Mouse (Mus musculus) thymus, adult 2 months (tissue): ENCODE measurements around the gene Tenm2. TPM values are rescaled to one million over a fixed set of nuclear protein-coding genes. Genes with fewer than 3 reads are reported as not detected.

ENCODE experiments used
- DNase-seq: peaks from one replicate; pipeline ENCODE4 v3.0.0; 2021
- H3K27ac ChIP-seq: fragments of 200-500 bp; 2 replicates; pipeline ENCODE4 v1.5.1; 2012; ENCODE audit warnings: low read length, control low read depth; ENCODE audit not compliant: control insufficient read depth, insufficient read depth
- H3K27me3 ChIP-seq: fragments of 200-500 bp; 2 replicates; pipeline ENCODE4 v1.6.1; 2012; ENCODE audit warnings: mild to moderate bottlenecking, low read length, moderate library complexity, mixed read lengths; ENCODE audit not compliant: control insufficient read depth, insufficient read depth
- H3K36me3 ChIP-seq: fragments of 200-500 bp; 2 replicates; pipeline ENCODE4 v1.6.1; 2012; ENCODE audit warnings: mild to moderate bottlenecking, low read length, moderate library complexity; ENCODE audit not compliant: control insufficient read depth, insufficient read depth
- H3K4me1 ChIP-seq: fragments of 200-500 bp; replicated peaks from 2 replicates; pipeline ENCODE4 v1.6.1; 2012; ENCODE audit warnings: low read length; ENCODE audit not compliant: control insufficient read depth, insufficient read depth
- H3K4me3 ChIP-seq: fragments of 200-500 bp; 2 replicates; pipeline ENCODE4 v1.5.1; 2012; ENCODE audit warnings: mild to moderate bottlenecking, low read length, control low read depth, moderate library complexity; ENCODE audit not compliant: control insufficient read depth, insufficient read depth
- CTCF ChIP-seq: fragments of 200-500 bp; IDR thresholded peaks from 2 replicates; pipeline ENCODE4 v1.5.1; 2012; ENCODE audit warnings: mild to moderate bottlenecking, control low read depth, low read length, moderate library complexity, borderline replicate concordance; ENCODE audit not compliant: control insufficient read depth, poor library complexity, insufficient read depth; ENCODE audit errors: extremely low read depth
- POLR2A ChIP-seq: fragments of 200-500 bp; IDR thresholded peaks from 2 replicates; pipeline ENCODE4 v1.6.1; 2012; ENCODE audit warnings: mild to moderate bottlenecking, low read length, control low read depth, moderate library complexity; ENCODE audit not compliant: control insufficient read depth, poor library complexity, insufficient read depth; ENCODE audit errors: extremely low read depth
- WGBS: fragments of 180-500 bp; shearing (Covaris S2); methylation state at CpG from one replicate; pipeline ENCODE4 v1.1.7; 2018; 5-methylcytosine and 5-hydroxymethylcytosine counted together
- polyA plus RNA-seq: library from polyadenylated mRNA; depleted of rRNA; stranded (reverse); fragments of >200 nt; gene quantifications from 2 replicates; pipeline ENCODE4 v1.2.3, GENCODE M21; 2012

Gene Tenm2
- polyA plus RNA-seq, 1 experiment: 0.70 TPM

DNA sequence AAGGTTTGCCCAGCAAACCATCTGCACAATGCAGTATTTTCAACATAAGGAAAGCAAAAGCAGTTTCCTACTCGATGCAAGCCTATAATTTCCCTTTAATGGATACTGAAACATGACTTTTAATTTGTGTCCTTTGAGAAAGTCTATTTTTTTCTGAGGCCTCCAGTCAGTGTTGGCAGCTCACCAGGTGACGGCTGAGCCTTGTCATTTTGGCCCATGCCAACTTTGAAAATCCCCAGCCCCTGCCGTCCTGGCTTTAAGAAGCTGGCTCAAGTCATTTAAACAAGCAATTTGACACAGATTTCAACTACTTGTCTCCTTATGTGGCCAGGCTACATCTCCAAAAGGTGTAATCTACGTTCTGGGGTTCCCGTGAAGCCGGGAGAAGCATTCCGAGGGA, 933.7 kb downstream of the Tenm2 start:
- no peak overlapping the region for H3K27ac ChIP-seq
- WGBS: 88% methylated on average over 7 of the region's 7 CpGs
- no peaks in the 10 kb centered on the region for H3K36me3 ChIP-seq
- no peak for DNase-seq
- H3K4me3 ChIP-seq: no peak overlapping the region
- no peaks in the 10 kb centered on the region for H3K27me3 ChIP-seq
- no peak for TF ChIP-seq CTCF
- no peak for TF ChIP-seq POLR2A
- no peaks in the 10 kb centered on the region for H3K4me1 ChIP-seq

GRCm38 (mm10) chr11:36296568-36296967, 939.2 kb downstream of the Tenm2 start:
- no peak overlapping the region for H3K4me3 ChIP-seq
- no peak overlapping the region for H3K27ac ChIP-seq
- WGBS: 81% methylated on average over 3 of the region's 3 CpGs
- DNase-seq: no peak
- H3K36me3 ChIP-seq: no peaks in the 10 kb centered on the region
- H3K27me3 ChIP-seq: no peaks in the 10 kb centered on the region
- H3K4me1 ChIP-seq: no peaks in the 10 kb centered on the region
- TF ChIP-seq CTCF: no peak
- no peak for TF ChIP-seq POLR2A

- no peaks in the 10 kb centered on the region for H3K36me3 ChIP-seq
- 50% methylated on average over 6 of the region's 6 CpGs for WGBS
- no peaks in the 10 kb centered on the region for H3K4me1 ChIP-seq
- no peak overlapping the region for H3K4me3 ChIP-seq
- no peak overlapping the region for H3K27ac ChIP-seq
- H3K27me3 ChIP-seq: no peaks in the 10 kb centered on the region
- no peak for DNase-seq
- no peak for TF ChIP-seq POLR2A
- TF ChIP-seq CTCF: no peak
Measured at GRCm38 (mm10) chr11:36292206-36292605, 943.6 kb downstream of the Tenm2 start.

DNA sequence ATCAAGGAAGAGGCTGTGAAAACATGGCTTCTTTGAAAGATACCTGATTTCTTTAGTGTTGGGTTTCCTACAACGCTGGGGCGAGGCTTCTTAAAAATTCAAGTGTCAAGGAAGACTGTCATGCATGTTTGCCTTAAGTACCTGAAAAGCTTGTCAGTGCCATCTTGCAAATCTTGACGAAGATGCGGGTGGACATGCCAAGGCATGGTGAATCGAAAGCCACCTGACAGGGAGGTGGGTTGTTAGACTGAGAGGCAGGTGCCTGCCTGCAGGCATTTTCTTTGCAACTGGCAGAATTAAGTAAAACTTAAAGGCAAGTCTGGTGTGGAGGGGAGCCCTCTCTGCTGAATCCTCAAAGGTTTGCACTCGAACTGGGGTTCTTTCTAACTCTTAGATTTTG, 949.5 kb downstream of the Tenm2 start:
- DNase-seq: no peak
- no peak overlapping the region for H3K4me3 ChIP-seq
- TF ChIP-seq CTCF (no peak), POLR2A (no peak)
- WGBS: 84% methylated on average over 6 of the region's 6 CpGs
- H3K27me3 ChIP-seq: no peaks in the 10 kb centered on the region
- H3K4me1 ChIP-seq: no peaks in the 10 kb centered on the region
- H3K36me3 ChIP-seq: no peaks in the 10 kb centered on the region
- no peak overlapping the region for H3K27ac ChIP-seq

DNA sequence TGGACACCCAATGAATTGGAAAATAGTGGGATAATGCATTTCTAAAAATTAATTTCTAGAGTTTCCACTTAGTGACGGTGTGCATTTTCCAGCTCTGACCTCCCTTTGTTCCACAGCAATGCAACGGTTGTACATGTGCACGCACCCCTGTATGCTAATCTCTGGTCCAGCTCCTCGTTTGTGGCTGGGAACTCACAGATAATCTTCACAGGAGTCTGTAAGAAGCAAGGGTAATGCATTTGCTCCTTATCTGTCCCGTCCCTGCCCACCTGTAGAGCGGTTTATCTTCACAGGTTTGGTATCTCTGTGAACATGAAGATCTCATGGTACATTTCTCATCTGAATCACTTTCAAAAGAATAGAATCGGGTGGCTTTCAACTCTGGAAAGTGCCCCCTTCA, 955.2 kb downstream of the Tenm2 start:
- no peak for DNase-seq
- H3K27ac ChIP-seq: no peak overlapping the region
- H3K4me1 ChIP-seq: no peaks in the 10 kb centered on the region
- 85% methylated on average over 7 of the region's 7 CpGs for WGBS
- TF ChIP-seq POLR2A (no peak), CTCF (no peak)
- H3K27me3 ChIP-seq: no peaks in the 10 kb centered on the region
- no peaks in the 10 kb centered on the region for H3K36me3 ChIP-seq
- no peak overlapping the region for H3K4me3 ChIP-seq

DNA sequence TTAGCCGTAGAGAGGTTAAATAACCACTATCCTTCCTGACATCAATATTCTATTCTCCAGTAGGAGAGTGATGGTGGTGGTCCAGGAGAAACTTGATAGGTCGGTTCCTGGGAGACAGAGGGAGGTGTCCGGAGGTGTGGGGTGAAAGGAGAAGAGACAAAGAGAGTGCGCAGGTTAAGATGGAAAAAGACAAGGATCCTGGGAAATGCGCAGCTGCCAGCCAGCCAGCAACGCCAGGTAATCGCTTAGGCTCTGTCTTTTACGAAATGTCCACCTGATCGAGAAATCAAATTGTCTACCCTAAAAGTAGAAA, 957.9 kb downstream of the Tenm2 start:
- WGBS: 92% methylated on average over 9 of the region's 9 CpGs
- no peaks in the 10 kb centered on the region for H3K36me3 ChIP-seq
- no peaks in the 10 kb centered on the region for H3K27me3 ChIP-seq
- no peak overlapping the region for H3K27ac ChIP-seq
- no peak overlapping the region for H3K4me3 ChIP-seq
- DNase-seq: no peak
- TF ChIP-seq POLR2A: no peak
- TF ChIP-seq CTCF: no peak
- no peaks in the 10 kb centered on the region for H3K4me1 ChIP-seq

DNA sequence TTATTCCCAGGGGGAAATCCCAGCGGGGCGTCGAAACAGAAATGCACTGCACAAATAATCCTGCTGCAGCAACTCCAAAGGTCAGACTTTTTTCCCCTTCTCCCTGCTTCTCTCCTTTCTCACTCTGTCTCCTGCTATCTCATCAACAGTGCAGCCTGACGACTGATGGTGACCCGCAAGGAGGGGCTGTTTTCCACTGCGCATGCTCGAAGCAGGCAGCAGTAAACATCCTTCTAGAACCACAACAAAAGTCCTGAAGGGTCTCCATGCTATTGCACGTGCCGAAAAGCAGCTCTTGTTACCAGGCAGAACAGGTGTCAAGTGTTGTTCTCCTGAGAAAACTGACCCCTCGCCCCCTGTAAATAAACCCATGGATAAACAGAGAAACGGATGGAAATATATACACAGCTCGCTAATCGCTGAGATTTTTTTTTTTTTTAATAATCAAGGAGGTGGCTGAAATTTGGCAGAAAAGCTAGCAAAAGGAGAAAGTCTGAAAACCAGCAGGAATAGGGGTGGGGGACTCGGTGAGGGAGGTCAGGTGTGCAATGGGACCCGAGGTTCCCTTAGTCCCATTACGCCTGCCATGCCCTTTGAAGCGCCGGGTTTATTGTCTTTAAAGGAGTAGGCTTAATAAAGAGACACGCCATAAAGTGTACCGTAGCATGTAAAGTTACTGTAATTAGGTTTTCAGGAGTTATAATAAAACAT, 958.4 kb downstream of the Tenm2 start:
- 80% methylated on average over 20 of the region's 20 CpGs for WGBS
- Histone ChIP-seq H3K36me3 (no peaks in the 10 kb centered on the region), H3K4me3 (no peak overlapping the region), H3K27me3 (no peaks in the 10 kb centered on the region), H3K27ac (no peak overlapping the region), H3K4me1 (no peaks in the 10 kb centered on the region)
- TF ChIP-seq CTCF (no peak), POLR2A (no peak)
- no peak for DNase-seq

GRCm38 (mm10) chr11:36276015-36276414, 959.7 kb downstream of the Tenm2 start:
- Histone ChIP-seq H3K27ac (no peak overlapping the region), H3K4me3 (no peak overlapping the region), H3K27me3 (no peaks in the 10 kb centered on the region), H3K36me3 (no peaks in the 10 kb centered on the region), H3K4me1 (no peaks in the 10 kb centered on the region)
- 65% methylated on average over 5 of the region's 5 CpGs for WGBS
- DNase-seq: no peak
- TF ChIP-seq POLR2A (no peak), CTCF (no peak)
